Mouse (Mus musculus) hindbrain, embryonic 12.5 days (tissue): Measurements from ENCODE around the gene Pdzd2. TPM values are rescaled to one million over a fixed set of nuclear protein-coding genes. Genes with fewer than 3 reads are reported as not detected.

Source experiments
- ATAC-seq: fragments of 200-750 bp; cut with Nextera tagmentation; 2 replicates; pipeline ENCODE4 v1.8.0; 2017; ENCODE audit warnings: moderate TSS enrichment; ENCODE audit not compliant: low FRiP score
- H3K27ac ChIP-seq: fragments of 300-500 bp; sonication (generic); 2 replicates; pipeline ENCODE4 v1.5.1; 2016; ENCODE audit warnings: mild to moderate bottlenecking
- H3K27me3 ChIP-seq: fragments of 300-500 bp; sonication (generic); 2 replicates; pipeline ENCODE4 v1.6.1; 2016; ENCODE audit warnings: mild to moderate bottlenecking
- H3K36me3 ChIP-seq: fragments of 300-500 bp; sonication (generic); 2 replicates; pipeline ENCODE4 v1.6.1; 2016; ENCODE audit warnings: mild to moderate bottlenecking
- H3K4me1 ChIP-seq: fragments of 300-500 bp; sonication (generic); 2 replicates; pipeline ENCODE4 v1.6.1; 2016
- H3K4me2 ChIP-seq: fragments of 300-500 bp; sonication (generic); replicated peaks from 2 replicates; pipeline ENCODE4 v1.6.1; 2016; ENCODE audit warnings: mild to moderate bottlenecking
- H3K4me3 ChIP-seq: fragments of 300-500 bp; sonication (generic); 2 replicates; pipeline ENCODE4 v1.5.1; 2016; ENCODE audit warnings: mild to moderate bottlenecking
- H3K9ac ChIP-seq: fragments of 300-500 bp; sonication (generic); 2 replicates; pipeline ENCODE4 v1.6.1; 2016; ENCODE audit warnings: mild to moderate bottlenecking, moderate library complexity
- H3K9me3 ChIP-seq: fragments of 300-500 bp; sonication (generic); replicated peaks from 2 replicates; pipeline ENCODE4 v1.6.1; 2016; ENCODE audit warnings: mild to moderate bottlenecking
- WGBS: fragments of 180-500 bp; shearing (Covaris S2); methylation state at CpG from one replicate; pipeline ENCODE4 v1.1.7; 2016; 5-methylcytosine and 5-hydroxymethylcytosine counted together
- polyA plus RNA-seq: library from polyadenylated mRNA; unstranded; fragments of >200 nt; fragmentation: Nextera tagmentation; extraction: Ambion mirVana; gene quantifications from 2 replicates; pipeline ENCODE4 v1.2.1, GENCODE M21; 2016

Pdzd2 gene
- polyA plus RNA-seq, 1 experiment from 2014 or later = 8.7 TPM

DNA sequence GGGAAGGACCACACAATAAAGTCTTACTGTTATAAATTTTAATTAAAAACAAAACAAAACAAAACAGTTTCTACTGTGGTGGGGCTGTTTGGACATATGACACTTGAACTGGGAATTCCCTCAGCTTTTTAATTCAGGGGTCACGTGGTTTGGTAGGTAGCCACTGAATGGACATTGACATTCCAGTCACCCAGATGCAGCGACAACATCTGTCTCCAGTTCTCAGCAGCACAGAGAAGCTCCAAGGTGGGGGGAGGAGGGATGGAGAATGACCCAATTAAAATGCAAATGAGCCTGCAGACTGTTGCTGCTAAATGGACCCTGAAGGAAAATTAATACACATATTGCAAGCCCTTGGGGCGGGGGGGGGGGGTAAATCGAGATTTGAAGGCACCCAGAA lies 233.6 kb downstream of the Pdzd2 start:
- Histone ChIP-seq H3K4me2 (0 out of 2 replicates have a peak overlapping the region, but pooled peaks have one; percentile 9), H3K4me3 (no peak overlapping the region), H3K4me1 (peaks cover 24% of the 10 kb centered on the region), H3K9me3 (no peaks in the 10 kb centered on the region), H3K36me3 (no peaks in the 10 kb centered on the region), H3K27ac (no peak overlapping the region), H3K9ac (no peak overlapping the region), H3K27me3 (no peaks in the 10 kb centered on the region)
- ATAC-seq = peak; percentile 86
- 37% methylated on average over 4 of the region's 4 CpGs for WGBS

DNA sequence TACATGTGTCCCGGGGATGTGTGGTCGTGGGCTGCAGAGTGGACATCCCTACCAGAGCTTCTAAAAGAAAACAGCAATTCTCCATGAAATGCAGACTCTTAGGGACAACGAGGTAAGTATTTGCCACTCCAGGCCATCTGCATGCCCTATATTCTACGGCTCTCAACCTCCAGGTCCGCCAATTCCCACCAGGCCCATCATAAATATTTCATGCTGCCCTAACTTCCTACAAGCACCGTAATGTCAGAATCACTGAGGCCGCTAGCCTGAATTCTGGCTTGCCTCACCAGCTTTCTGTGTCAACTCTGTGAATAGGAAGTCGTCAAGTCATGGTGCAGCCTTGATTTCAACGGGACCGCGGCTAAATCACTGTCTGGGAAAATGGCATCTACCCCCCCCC lies 234.2 kb downstream of the Pdzd2 start:
- H3K27ac ChIP-seq = no peak overlapping the region

GRCm38 (mm10) chr15:12503907-12504306 lies 235.8 kb downstream of the Pdzd2 start:
- no peaks in the 10 kb centered on the region for H3K9me3 ChIP-seq
- H3K27ac ChIP-seq = no peak overlapping the region
- H3K4me2 ChIP-seq = no peak overlapping the region
- no peaks in the 10 kb centered on the region for H3K27me3 ChIP-seq
- ATAC-seq = no peak
- 92% methylated on average over 9 of the region's 9 CpGs for WGBS
- no peaks in the 10 kb centered on the region for H3K36me3 ChIP-seq
- no peak overlapping the region for H3K9ac ChIP-seq
- H3K4me3 ChIP-seq = no peak overlapping the region
- peaks cover 24% of the 10 kb centered on the region for H3K4me1 ChIP-seq

More for the DNA sequence above, 234.2 kb downstream of the Pdzd2 start:
- H3K4me3 ChIP-seq = no peak overlapping the region
- H3K9me3 ChIP-seq = no peaks in the 10 kb centered on the region
- peaks cover 24% of the 10 kb centered on the region for H3K4me1 ChIP-seq
- H3K27me3 ChIP-seq = no peaks in the 10 kb centered on the region
- 40% methylated on average over 11 of the region's 11 CpGs for WGBS
- ATAC-seq = peak; percentile 47; the same call in 1 of the 2 replicates
- H3K36me3 ChIP-seq = no peaks in the 10 kb centered on the region
- H3K4me2 ChIP-seq = 0 out of 2 replicates have a peak overlapping the region, but pooled peaks have one; percentile 9
- H3K9ac ChIP-seq = no peak overlapping the region

- Histone ChIP-seq H3K4me2 (no peak overlapping the region), H3K27ac (no peak overlapping the region), H3K4me3 (no peak overlapping the region), H3K27me3 (no peaks in the 10 kb centered on the region), H3K9me3 (no peaks in the 10 kb centered on the region), H3K9ac (no peak overlapping the region), H3K36me3 (no peaks in the 10 kb centered on the region), H3K4me1 (peaks cover 24% of the 10 kb centered on the region)
- no peak for ATAC-seq
- WGBS = 61% methylated on average over 13 of the region's 13 CpGs
Observed at GRCm38 (mm10) chr15:12501924-12502548, 237.7 kb downstream of the Pdzd2 start.

DNA sequence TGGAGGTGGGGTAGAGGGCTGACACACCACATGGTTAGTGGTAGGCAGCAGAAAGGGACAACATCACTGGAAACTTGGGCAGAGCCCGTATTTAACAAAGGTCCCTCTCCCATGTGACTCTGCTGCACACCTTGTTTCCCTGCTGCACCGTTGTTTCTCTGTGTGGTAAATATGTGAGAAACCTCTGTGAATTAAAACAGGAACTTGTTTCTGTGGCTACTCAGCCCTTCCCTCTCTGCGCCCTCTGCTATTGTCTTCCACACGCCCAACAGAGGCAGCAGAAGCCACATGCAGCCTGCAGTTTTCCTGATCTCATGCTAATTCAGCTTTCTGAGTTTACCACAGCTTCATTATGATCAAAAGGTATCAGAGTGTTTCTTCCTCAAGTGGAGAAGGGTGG lies 239.1 kb downstream of the Pdzd2 start:
- H3K4me3 ChIP-seq = no peak overlapping the region
- no peak for ATAC-seq
- no peaks in the 10 kb centered on the region for H3K9me3 ChIP-seq
- H3K4me2 ChIP-seq = no peak overlapping the region
- no peaks in the 10 kb centered on the region for H3K27me3 ChIP-seq
- H3K27ac ChIP-seq = no peak overlapping the region
- H3K36me3 ChIP-seq = no peaks in the 10 kb centered on the region
- no peak overlapping the region for H3K9ac ChIP-seq
- 64% methylated on average over 4 of the region's 4 CpGs for WGBS
- H3K4me1 ChIP-seq = peaks cover 11% of the 10 kb centered on the region

- Histone ChIP-seq H3K36me3 (no peaks in the 10 kb centered on the region), H3K4me2 (no peak overlapping the region), H3K9me3 (no peaks in the 10 kb centered on the region), H3K27ac (no peak overlapping the region), H3K4me3 (no peak overlapping the region), H3K4me1 (peaks cover 9% of the 10 kb centered on the region), H3K27me3 (no peaks in the 10 kb centered on the region), H3K9ac (no peak overlapping the region)
- ATAC-seq = no peak
Observed at GRCm38 (mm10) chr15:12494084-12494483, 245.6 kb downstream of the Pdzd2 start.

DNA sequence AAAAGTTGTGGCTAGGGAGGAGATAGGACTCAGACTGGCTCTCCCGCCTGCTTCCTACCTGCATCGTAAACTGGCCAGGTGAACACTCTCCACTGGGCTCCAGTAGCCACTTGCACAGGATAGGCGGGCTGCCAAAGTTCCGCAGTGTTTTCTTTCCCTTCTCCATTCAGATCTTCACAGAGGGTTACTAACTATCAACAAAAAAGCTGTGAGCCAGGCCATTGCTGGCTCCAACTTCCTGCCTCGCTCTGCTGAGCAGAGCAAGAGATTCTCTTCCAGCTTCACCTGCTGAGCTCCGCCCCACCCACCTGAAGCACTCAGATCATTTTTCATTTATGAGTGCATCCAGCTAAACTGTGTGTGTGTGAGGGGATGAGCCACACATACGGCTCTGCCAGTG lies 246.5 kb downstream of the Pdzd2 start:
- Histone ChIP-seq H3K9ac (no peak overlapping the region), H3K4me3 (no peak overlapping the region), H3K4me1 (peaks cover 9% of the 10 kb centered on the region), H3K27me3 (no peaks in the 10 kb centered on the region), H3K36me3 (no peaks in the 10 kb centered on the region), H3K27ac (no peak overlapping the region), H3K4me2 (no peak overlapping the region), H3K9me3 (no peaks in the 10 kb centered on the region)
- no peak for ATAC-seq
- WGBS = 69% methylated on average over 7 of the region's 7 CpGs

GRCm38 (mm10) chr15:12490969-12491368 lies 248.8 kb downstream of the Pdzd2 start:
- WGBS = 47% methylated on average over 3 of the region's 3 CpGs

DNA sequence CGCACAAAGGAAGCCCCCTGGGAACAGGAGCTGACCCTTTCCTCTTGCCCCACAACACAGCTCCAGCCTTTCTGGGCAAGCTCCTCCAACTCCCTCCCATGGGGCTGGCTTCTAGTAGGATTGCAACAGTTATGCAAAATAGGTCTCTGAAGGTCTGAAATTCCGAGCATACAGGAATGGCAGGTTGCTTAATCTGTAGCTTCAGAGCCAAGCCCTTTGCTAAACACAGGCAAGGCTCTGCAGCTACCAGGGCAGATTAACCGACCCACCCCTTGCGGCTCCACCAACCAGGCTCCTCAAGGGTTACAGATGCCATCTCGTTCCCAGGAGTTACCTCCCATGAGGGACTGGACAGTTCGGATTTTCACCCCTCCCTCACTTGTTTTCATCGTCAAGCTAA lies 249.2 kb downstream of the Pdzd2 start:
- Histone ChIP-seq H3K27ac (0 out of 2 replicates have a peak overlapping the region, but pooled peaks have one; percentile 23), H3K9ac (no peak overlapping the region), H3K36me3 (no peaks in the 10 kb centered on the region), H3K4me3 (no peak overlapping the region), H3K4me1 (peaks cover 9% of the 10 kb centered on the region), H3K27me3 (no peaks in the 10 kb centered on the region), H3K4me2 (no peak overlapping the region), H3K9me3 (no peaks in the 10 kb centered on the region)
- peak; percentile 33; the same call in 1 of the 2 replicates for ATAC-seq
- 7% methylated on average over 7 of the region's 7 CpGs for WGBS

More at GRCm38 (mm10) chr15:12490969-12491368, 248.8 kb downstream of the Pdzd2 start:
- Histone ChIP-seq H3K27ac (no peak overlapping the region), H3K9ac (no peak overlapping the region), H3K9me3 (no peaks in the 10 kb centered on the region), H3K4me3 (no peak overlapping the region), H3K4me1 (peaks cover 9% of the 10 kb centered on the region), H3K4me2 (no peak overlapping the region), H3K27me3 (no peaks in the 10 kb centered on the region), H3K36me3 (no peaks in the 10 kb centered on the region)
- ATAC-seq = no peak

DNA sequence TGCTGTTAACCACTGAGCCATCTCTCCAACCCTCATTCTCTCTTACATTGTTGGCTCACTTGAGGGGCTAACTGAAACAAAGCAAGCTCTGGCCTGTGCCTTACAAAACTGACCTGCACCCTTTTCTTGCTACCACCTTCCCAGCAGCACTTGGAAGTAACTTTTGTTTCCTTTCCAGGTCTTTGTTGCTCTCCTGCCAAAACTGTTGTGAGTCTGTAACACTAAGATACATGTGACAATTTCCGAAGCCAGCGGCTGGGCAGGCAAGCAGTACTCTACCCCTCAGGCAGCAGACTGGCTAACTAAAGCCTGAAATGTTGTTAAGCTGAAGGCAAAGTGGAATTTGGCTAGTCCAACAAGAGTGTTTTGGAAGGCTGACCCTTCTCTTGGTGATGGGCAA lies 251.4 kb downstream of the Pdzd2 start:
- H3K4me1 ChIP-seq = peaks cover 9% of the 10 kb centered on the region
- 94% methylated on average over 2 of the region's 2 CpGs for WGBS
- H3K36me3 ChIP-seq = no peaks in the 10 kb centered on the region
- no peak overlapping the region for H3K27ac ChIP-seq
- no peak for ATAC-seq
- no peaks in the 10 kb centered on the region for H3K9me3 ChIP-seq
- no peak overlapping the region for H3K4me2 ChIP-seq
- H3K9ac ChIP-seq = no peak overlapping the region
- no peaks in the 10 kb centered on the region for H3K27me3 ChIP-seq
- no peak overlapping the region for H3K4me3 ChIP-seq

DNA sequence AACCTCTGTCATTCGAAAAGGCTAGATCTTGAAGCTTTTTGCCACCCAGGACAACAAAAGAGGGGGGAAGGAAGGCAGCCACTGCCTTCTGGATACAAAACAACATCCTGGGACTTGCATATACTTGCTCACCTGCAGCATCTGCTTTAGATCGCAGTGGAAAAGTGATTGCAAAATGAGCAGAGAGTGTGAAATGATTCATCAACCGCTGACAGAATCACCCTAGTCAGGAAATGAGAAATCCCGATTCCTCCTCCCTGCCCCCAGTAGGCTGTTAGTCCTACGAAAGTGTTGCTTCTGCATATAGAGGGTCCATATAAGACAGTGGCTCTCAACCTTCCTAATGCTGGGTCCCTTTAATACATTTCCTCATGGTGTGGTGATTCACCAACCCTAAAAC lies 258.5 kb downstream of the Pdzd2 start:
- no peak overlapping the region for H3K4me2 ChIP-seq
- ATAC-seq = no peak
- H3K9me3 ChIP-seq = no peaks in the 10 kb centered on the region
- H3K9ac ChIP-seq = no peak overlapping the region
- no peaks in the 10 kb centered on the region for H3K27me3 ChIP-seq
- 74% methylated on average over 5 of the region's 5 CpGs for WGBS
- H3K36me3 ChIP-seq = no peaks in the 10 kb centered on the region
- H3K27ac ChIP-seq = no peak overlapping the region
- peaks cover 6% of the 10 kb centered on the region for H3K4me1 ChIP-seq
- no peak overlapping the region for H3K4me3 ChIP-seq

GRCm38 (mm10) chr15:12480369-12480768 lies 259.4 kb downstream of the Pdzd2 start:
- no peaks in the 10 kb centered on the region for H3K9me3 ChIP-seq
- no peak overlapping the region for H3K4me2 ChIP-seq
- H3K9ac ChIP-seq = no peak overlapping the region
- 61% methylated on average over 3 of the region's 3 CpGs for WGBS
- no peak overlapping the region for H3K4me3 ChIP-seq
- ATAC-seq = peak; percentile 67
- no peaks in the 10 kb centered on the region for H3K27me3 ChIP-seq
- H3K36me3 ChIP-seq = no peaks in the 10 kb centered on the region
- peaks cover 6% of the 10 kb centered on the region for H3K4me1 ChIP-seq
- no peak overlapping the region for H3K27ac ChIP-seq

DNA sequence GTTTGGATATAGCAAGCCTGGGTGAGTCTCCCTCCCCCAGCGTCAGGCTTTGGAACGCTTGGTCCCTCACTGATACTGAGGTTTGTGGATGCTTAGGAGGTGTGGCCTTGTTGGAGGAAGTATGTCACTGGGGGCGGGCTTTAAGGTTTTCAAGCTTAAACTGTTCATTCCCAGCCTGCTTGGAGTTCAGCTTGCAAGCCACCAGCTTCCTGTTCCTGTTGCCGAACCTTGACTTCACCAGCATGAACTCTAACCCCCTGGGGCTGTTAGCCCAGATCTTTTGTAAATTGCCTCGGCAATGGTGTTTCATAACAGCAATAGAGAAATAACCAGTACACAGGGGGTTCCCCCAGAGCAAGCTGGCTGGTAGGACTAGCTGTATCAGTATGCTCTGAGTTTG lies 260.4 kb downstream of the Pdzd2 start:
- Histone ChIP-seq H3K4me3 (no peak overlapping the region), H3K4me1 (peaks cover 6% of the 10 kb centered on the region), H3K9me3 (no peaks in the 10 kb centered on the region), H3K27ac (no peak overlapping the region), H3K4me2 (no peak overlapping the region), H3K36me3 (no peaks in the 10 kb centered on the region), H3K27me3 (no peaks in the 10 kb centered on the region), H3K9ac (no peak overlapping the region)
- WGBS = 61% methylated on average over 5 of the region's 5 CpGs
- ATAC-seq = no peak
